Mouse (Mus musculus) ES-E14 (cell line): ENCODE data around the gene Klhl25.

Source experiments
- CHD2 ChIP-seq: IDR thresholded peaks from 2 replicates; pipeline ENCODE4 v1.6.1; 2014; ENCODE audit warnings: mild to moderate bottlenecking, low read depth, low read length, inconsistent platforms
- HCFC1 ChIP-seq: IDR thresholded peaks from 2 replicates; pipeline ENCODE4 v1.6.1; 2012; ENCODE audit warnings: low read length, inconsistent platforms, borderline replicate concordance; ENCODE audit not compliant: insufficient read depth
- MAFK ChIP-seq: IDR thresholded peaks from 2 replicates; pipeline ENCODE4 v1.6.1; 2014; ENCODE audit warnings: mild to moderate bottlenecking, low read depth, low read length, inconsistent platforms; ENCODE audit not compliant: insufficient read depth
- ZC3H11A ChIP-seq: IDR thresholded peaks from 2 replicates; pipeline ENCODE4 v1.6.1; 2012; ENCODE audit warnings: low read depth, mild to moderate bottlenecking, inconsistent platforms, low read length, borderline replicate concordance
- ZNF384 ChIP-seq: IDR thresholded peaks from 2 replicates; pipeline ENCODE4 v1.6.1; 2012; ENCODE audit warnings: low read depth, low read length, inconsistent platforms

DNA sequence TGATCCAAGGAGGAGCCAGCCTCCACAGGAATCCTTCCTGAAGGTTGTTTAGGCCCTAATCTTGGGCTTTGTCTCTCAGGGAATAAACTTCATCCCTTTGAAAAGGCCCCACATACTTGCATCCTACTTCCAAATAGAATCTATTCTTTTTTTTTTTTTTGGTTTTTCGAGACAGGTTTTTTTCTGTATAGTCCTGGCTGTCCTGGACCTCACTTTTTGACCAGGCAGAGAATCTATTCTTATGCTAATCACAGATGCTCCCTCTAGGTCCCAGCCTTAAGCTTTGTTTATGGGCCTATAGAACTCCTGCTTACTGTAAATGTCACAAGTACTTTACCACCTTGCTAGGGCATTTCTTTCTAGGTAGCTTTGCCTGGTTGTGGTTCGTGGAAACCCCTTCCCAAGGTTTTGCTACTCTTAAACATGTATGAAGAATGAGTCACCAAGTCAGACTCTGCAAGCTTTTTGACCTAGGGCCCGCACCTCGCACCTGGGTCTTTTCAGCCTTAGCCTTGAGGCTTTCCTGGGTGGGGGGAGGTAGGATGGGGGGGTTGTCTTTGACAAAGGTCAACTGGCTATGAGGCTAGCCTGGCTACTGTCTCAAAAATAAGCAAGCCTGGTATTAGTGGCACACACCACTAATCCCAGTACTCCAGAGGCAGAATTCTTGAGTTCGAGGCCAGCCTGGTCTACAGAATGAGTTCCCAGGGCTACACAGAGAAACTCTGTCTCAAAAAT is 46.3 kb upstream of the Klhl25 start:
- TF ChIP-seq CHD2 (0 out of 2 replicates have a peak, but pooled peaks have one; percentile 16), HCFC1 (no peak), MAFK (no peak), ZNF384 (peak; percentile 93), ZC3H11A (no peak)
